Mouse (Mus musculus) testis, postnatal 14 days (tissue): ENCODE results near the gene Psmd9.

Experiments used
- DNase-seq: peaks from one replicate; pipeline ENCODE4 v3.0.0; 2021; ENCODE audit warnings: low spot score

Psmd9 gene

DNA sequence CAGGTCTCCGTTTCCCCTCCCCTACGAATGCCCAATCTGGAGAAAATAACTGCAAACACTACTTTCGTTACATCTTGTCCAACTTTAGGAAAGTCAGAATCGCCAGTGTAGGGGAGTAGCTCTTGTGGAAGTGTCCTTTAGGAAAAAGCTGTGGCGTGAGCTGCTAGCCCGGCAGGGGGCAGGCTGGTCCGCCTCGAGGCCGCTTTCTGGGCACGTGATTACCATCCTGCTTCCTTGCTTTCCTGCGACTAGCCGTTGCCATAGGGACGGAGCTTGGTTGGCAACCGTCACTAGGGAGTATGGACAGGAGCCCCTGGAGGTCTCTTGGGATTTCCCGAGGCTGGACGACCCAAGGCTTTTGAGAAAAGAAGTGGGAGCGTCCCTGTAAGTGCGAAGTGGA, 82.6 kb downstream of the Psmd9 start, which contains the start of gene Wdr66:
Wdr66 (plus strand) TSS at position 269 of the 400 bp plus-strand sequence.
- peak; percentile 92 for DNase-seq

DNA sequence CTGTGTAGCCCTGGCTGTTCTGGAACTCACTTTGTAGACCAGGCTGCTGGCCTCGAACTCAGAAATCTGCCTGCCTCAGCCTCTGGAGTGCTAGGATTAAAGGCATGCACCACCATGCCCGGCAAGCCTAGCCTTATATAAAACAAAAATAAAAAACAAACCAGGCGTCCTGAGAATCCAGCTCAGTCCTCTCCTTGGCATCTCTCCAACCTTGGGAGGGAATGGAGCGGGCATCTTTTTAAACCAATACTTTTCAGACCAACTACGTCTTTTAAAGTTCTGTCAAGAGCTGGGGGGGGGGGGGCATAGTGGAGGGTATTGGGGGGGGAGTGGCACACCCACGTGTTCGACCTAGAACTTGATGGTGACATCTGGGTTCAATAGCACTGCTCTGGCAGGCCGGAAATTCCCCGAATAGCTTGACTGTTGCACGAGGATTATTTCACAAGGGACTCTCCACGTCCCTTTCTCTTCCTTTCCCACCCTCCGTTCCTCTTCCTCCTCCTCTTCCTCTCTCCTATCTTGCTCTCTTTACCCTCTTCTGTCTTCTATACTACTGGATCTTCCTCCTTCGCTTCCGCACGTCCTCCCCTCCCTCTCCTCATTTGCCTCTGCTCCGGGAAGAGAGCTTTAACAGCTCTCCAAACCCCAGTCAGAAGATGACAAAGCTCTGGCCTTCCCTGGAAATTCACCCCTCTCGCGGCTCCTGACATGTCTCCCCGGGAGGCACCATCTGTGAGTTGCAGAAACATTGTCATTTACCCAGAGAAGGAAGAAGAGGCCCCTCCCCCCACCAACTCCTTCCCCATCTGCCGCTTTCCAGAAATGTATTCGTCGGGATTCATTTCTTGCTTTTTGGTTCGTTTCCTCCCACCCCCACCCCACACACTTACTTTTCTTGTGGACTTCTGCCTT, 87.9 kb downstream of the Psmd9 start:
- DNase-seq: no peak

DNA sequence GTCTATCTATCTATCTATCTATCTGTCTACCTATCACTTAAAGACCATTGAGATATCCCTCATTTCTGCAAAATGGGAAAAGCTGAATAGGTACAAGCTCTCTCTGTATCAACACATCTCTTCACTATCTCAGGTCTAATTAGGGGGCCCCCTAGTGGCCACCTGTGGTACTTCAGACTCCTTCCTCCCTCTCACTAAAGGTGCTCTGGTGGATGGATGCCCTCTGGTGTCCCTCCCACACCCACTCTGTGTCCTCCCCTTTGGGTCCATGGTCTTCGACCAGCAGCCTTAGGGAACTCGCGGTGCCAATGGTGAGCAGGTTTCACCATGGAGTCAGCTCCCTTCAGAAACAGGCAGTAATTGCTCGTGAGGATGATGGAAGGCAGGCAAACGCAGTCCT, 89.8 kb downstream of the Psmd9 start:
- DNase-seq: peak; percentile 53

DNA sequence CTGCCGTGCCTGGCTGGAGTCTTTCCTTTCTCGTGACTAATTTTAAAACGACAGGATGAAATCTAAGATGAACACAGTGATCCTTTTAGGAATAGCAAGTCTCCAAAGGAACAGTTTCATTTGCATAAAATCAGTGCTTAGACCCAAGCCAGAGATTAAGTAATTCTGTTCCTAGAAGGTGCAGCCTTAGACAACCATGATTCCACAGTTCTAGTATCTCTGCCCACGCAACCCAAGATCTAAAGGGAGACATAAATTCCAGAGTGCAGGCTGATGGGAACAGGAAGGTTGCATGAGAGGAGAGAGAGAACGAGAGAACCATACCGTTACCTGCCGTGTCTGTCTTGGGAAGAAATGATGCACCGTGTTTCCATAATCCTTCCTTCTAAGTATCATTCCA, 91.5 kb downstream of the Psmd9 start:
- DNase-seq: no peak

DNA sequence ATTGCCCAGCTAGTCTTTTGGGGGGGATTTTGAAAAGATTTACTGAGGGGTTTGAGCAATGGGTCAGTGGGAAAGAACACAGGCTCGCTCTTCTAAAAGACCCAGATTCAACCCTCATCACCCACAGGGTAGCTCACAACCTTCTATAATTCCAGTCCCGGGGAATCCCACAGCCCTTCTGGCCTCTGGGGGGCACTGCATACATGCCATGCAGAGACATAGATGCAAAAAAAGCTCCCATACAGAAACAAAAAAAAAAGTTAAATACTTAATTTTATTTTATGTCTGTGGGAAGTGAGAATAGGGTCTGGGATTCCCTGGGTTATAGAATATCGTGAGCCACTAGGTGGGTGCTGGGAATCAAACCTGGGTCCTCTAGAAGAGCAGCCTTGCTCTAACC, 97.7 kb downstream of the Psmd9 start:
- DNase-seq: no peak

DNA sequence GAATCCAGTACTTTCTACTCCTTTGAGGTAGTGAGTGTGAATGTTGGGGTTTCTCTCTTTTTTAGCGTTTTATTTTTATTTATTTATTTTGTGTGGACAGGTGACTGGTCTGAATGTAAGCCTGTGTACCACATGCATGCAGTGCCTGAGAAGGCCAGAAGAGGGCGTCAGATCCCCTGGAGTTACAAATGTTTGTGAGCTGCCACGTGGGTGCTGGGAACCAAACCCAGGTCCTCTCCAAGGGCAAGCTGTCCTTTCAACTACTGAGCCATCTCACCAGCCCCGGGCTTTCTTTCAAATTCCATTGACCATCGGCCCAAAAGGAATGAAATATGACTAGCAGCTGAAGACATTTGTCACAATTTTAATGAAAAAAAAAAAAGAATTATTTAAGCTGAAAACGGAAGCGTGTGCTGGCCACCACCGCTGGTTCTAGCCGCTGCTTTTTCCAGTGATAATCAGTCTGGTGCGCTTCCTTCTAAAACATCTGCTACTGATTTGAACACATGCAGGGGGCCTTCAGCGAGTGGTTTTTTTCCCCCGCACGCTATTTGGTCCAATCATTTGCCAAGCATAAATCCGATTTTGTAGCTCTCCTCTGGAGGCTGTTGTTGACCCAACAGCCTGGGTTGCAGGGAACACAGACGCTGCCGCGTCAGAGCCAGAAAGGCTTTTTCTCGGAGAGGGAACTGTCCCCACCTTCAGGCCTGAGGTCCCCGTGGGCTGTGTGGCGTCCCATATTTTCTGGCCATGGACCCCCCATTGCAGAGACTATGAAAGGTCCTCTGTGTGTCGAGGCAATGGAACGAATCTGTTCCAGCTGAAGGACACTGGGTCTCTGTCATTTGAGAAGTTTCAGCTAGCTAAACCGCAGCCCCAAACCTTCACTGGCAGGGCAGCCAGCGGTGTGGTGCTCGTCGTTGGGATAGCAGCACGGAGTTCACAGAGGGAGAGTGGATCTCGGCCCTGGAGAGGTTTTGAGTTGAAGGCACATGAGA, 99.6 kb downstream of the Psmd9 start:
- peak; percentile 60 for DNase-seq

DNA sequence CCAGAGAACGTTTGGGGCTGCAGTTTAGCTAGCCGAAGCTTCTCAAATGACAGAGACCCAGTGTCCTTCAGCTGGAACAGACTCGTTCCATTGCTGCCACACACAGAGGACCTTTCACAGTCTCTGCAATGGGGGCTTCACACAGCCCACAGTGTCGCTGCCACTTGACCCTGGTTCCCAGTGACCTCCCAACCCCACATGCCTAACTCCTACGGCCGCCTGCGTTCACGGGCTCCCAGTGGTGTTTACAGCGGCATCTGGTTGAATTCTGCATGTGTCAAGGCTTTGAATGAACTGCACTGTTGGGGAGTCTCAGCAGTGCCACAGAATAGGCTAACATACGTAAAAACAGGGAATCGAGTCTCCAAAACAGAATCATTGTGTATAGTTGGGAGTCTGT, 101.7 kb downstream of the Psmd9 start:
- no peak for DNase-seq

DNA sequence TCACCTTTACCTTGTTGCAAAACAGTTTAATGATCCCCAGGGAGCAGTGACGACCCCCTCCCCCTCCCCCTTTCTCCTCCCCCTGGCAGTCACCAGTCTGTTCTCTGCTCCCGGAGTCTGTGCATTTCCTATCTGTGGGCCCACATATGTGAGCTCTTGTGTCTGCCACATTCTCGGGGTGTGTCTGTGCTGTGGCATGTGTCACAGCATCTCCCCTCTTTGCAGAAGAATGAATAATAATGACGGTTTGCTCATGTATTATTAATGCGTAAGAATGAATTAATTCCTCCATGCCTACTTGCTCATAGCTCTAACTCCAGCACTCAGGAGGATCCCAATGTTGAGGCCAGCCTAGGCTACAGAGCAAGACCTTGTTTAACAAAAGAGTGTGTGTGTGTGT, 103.7 kb downstream of the Psmd9 start:
- no peak for DNase-seq

DNA sequence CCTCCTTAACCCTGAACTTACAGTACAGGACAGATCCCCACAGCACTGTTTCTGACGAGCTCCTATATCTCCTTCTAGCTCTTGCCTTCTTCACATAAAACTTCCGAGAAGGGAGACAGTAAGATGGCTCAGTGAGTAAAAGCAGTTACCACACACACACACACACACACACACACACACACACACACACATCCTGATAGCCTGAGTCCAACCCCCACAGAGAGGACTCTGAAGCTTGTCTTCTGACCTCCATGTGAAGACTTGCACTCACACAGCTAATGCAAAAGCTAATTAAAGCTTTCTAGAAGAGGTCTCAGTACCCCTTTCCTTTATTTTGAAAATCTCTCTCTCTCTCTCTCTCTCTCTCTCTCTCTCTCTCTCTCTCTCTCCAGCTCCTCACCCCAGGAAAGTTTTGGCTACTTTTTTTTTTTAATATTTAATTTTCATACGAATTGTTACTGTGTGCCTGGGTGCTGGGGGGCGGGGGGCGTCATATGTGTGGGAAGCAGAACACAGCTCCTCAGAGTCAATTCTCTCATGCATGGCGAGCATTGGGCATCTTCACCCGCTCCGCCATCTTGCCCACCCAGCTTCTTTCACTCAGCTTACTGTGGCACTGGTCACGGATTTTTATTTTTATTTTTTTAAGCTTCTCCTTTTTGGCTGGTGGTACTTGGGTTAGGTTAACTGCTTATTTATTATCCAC, 107.6 kb downstream of the Psmd9 start:
- DNase-seq: no peak

DNA sequence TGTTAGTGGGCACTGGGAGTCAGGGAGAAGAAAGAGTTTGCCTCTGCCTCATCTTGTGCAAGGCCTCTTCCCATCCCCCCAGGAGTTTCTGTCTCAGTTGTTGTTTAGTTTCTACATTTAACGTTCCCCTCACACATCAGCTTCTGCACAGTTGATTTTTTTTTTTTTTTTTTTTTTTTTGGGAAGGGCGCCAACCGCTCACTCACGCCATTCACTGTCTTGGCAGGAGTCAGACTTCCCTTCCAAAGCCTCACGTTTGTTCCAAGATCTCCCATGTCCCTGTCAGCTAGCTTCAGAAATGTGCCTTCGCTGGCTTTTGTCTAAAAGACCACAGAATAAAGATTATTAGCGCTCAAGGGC, 108.1 kb downstream of the Psmd9 start:
- DNase-seq: no peak

DNA sequence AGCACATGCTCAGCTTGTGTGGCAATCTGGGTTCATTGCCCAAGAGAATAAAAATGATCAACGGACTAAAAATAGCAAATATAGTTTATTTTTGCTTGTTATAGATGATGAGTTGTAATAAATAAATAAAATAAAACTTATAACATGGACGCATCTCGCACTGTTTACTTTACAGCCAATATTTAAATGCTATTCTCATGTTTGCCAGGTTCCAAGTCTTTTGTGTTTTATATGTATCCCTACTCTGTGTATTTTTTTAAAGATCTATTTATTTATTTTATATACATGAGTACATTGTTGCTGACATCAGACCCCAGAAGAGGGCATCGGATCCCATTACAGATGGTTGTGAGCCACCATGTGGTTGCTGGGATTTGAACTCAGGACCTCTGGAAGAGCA, 108.5 kb downstream of the Psmd9 start:
- no peak for DNase-seq

DNA sequence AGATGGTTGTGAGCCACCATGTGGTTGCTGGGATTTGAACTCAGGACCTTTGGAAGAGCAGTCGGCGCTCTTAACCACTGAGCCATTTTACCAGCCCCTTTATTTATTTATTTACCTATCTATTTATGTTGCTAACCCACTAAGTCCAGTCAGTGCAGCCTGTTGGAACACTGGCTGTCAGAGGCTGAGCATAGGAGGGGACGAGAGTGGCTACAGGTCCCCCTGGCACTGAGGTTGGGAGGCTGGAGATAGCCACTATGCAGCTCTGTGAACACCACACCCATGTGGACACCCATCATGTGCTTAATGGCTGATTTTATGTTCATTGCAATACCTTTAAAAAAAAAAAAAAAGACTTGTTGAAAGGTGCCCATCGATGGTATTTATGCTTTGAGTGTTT, 110.0 kb downstream of the Psmd9 start:
- no peak for DNase-seq

DNA sequence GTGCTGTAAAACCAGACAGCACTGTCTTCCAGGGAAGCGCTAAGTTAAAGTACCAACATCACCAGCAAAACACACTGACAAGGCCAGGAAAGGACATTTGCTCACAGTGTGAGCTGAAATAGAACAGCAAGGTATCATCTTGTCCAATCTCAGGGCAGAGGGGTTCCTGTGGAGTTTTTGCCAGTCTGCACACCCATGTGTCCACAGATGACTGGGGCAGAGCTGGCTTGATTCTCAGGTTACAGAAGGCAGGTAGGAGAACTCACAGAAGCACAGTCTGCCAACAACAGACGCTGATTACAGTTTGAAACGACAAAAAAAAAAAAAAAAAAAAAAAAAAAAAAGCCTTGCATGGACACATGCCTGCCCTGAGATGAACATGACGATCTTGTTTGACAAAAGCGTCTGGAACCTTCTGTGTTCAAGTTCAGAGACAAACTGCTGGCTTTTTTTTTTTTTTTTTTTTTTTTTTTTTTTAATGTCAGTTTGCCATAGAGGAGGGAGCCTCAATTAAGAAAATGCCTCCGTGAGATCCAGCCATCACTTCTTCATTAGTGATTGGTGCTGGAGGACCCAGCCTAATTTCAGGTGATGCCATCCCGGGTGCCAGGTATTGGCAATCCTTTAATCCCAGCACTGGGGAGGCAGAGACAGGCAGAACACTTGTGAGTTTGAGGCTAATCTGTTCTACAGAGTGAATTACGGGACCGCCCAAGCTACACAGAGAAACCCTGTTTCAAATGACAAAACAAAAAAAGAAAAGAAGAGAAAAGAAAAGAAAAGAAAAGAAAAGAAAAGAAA, 112.3 kb downstream of the Psmd9 start:
- no peak for DNase-seq

DNA sequence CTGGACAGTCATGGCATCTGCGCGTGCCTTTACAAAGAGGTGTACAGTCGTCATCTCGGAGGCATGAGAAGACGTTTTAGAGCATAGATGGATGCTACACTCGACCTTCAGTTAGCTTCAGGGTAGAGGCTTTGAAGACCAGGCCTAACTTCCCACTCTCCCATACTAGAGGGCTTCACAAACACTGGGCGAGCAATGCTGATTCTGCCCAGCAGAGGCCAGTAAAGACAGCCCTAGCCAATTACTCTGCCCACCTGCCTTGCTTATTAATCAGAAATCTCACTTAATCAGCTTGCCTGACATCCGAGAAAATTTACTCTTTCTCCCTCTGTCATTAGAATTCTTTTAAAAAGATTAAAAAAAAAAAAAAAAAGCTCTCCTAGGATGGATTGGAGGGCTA, 116.0 kb downstream of the Psmd9 start:
- no peak for DNase-seq

DNA sequence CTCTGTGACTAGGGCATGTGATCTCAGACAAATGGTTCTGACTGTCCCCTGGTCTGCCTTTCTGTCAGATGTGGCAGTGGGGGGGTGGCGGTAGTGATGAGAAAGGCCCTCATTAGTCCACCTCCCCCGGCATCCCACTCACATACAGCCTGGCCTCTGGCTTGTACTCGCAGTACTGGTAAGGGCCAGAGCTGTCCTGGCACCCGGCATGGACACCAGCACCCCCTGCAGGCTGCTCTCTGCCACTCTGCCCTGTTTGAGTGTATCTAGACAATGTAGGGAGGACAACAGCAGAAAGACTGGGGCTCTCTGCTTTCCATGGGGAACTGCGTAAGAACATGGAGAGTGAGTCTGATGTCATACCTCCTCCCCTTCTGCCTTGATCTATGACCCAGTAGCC, 118.9 kb downstream of the Psmd9 start:
- DNase-seq: no peak

DNA sequence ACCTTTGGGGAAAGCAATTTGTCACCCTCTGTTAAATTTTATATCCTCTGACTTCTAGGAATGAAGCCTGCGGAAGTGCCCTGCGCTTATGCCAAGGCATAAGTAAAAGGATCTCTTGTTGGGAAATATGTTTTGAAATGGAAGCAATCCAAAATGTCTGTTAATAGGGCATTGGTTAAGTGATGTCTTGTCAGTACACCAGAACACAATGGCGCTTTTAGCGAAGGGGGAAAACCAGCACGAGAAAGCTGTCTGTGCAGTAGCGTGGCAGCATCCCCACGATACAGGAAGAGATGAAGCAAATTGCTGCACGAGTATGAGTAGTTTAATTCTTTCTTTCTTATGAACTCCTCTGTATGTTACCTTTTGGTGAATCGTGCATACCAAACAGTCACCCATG, 125.4 kb downstream of the Psmd9 start:
- no peak for DNase-seq

DNA sequence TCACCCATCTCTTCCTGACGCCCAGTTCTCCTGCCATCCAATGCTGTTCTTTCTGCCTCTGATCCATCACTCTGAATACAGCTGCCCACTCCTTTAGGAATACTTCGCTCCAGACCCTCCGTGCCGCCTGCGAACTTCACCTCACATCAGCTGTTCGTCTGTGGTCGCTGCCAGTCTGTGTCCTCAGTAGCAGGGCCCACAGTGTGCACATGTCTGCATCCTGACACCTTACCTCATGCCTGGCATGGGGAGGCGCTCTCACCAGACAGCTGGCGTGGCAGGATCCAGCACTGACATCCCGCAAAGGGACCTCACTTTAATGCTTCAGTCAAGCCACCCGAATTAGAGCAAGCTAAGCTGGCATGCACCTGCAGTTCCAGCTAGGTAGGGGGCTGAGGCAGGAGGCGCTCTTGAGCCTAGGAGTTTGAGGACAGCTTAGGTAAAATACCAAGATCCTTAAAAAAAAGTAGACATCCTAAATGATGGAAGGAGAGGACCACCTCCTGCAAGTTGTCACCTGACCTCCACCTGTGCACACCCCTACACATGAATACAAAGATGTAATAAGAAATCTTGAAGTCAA, 127.1 kb downstream of the Psmd9 start:
- DNase-seq: no peak

DNA sequence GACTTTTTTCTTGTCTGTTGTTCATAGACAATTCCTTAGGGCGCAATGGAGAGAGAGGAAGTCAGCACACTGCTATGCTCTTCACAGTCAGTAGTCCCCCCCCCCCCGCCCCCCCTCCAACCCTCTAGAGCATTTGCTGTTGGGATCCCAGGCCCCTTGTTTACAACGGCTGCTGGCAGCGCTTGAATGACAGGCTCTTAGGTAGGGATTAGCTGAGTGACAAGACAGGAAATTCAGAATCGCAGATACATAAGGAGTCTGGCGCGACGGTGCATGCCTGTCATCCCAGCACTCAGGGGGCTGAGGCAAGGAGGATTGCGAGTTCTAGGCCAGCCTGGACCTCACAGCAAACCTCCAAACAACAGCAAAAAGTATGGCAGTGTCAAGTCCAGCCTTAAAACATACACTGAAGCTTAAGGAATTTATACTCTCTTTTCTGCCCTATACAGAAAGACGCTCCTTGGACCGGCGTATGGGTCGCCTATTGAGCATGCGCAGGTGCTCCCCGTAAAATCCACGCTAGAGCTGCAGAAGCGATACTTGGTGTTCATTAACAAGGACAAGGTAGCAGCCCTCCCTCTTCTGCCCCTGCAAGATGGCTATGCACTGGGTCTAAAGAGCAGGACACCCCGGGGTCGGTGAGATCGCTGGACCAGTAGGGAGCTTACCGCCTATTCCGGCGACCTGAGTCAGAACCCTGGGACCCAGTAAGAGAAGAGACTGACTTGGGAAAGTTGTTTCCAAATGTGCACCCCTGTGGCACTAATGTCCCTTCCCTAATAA, 128.0 kb downstream of the Psmd9 start:
- DNase-seq: no peak

DNA sequence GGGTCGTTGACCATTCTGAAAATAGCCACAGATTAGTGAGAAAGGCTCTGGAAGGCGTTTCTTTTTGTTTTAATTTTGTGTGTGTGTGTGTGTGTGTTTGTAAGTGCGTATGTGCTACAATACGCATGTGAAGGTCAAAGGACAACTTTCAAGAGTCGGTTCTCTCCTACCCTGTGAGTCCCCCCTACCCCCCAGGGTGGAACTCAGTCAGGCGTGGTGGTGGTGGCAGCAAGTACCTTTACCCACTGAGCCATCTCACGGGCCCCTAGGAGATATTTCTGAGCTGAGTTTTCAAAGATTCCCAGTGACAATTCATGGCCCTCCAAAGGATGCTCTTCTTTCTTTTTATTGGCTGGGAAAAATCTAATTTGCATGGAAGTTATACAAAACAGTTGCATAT, 128.6 kb downstream of the Psmd9 start:
- no peak for DNase-seq

DNA sequence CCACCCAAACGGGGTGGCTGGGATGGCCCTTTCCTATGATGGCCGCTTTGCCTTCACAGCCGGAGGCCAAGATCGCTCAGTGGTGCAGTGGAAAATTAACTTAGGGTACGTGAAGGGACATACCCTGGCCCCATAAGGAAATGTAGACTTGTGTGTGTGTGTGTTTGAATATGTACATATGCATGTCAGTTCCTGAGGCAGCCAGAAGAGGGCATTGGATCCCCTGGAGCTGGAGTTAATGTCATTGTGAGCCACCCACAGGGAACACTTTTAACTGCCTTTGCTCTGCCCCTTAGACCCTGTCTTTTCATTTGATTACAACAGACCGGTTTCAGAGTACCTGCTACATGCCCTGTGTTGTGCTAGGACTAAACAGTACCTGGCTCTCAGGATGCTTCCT, 129.3 kb downstream of the Psmd9 start:
- DNase-seq: no peak
